Mouse (Mus musculus) heart, adult 2 months (tissue): ENCODE results near the gene Gm20708.

Experiments
- CTCF ChIP-seq: fragments of 200-600 bp; IDR thresholded peaks from 2 replicates; pipeline ENCODE4 v1.8.1; 2022; ENCODE audit warnings: antibody characterized with exemption, mild to moderate bottlenecking, moderate library complexity
- POLR2A ChIP-seq: fragments of 200-500 bp; IDR thresholded peaks from 2 replicates; pipeline ENCODE4 v1.6.1; 2011; ENCODE audit warnings: mild to moderate bottlenecking, low read depth, low read length, control low read depth; ENCODE audit not compliant: insufficient read depth

GRCm38 (mm10) chr11:117782705-117783034, 26.8 kb upstream of the Gm20708 start:
- no peak for TF ChIP-seq CTCF
- TF ChIP-seq POLR2A: no peak
